Mouse (Mus musculus) limb, embryonic 10.5 days (tissue): ENCODE data around the gene Fam189b. TPM values are rescaled to one million over a fixed set of nuclear protein-coding genes. Genes with fewer than 3 reads are reported as not detected.
"Not testable (repeated sequence)": the region's sequence is repeated elsewhere in the genome, so short reads cannot be mapped to it uniquely, and the experiment has no call there.

Experiments used
- DNase-seq: peaks from one replicate; pipeline ENCODE4 v3.0.0-alpha.2; 2017; ENCODE audit warnings: low spot score
- H3K27ac ChIP-seq: fragments of 300-500 bp; sonication (generic); 2 replicates; pipeline ENCODE4 v1.5.1; 2016; ENCODE audit warnings: mild to moderate bottlenecking
- H3K27me3 ChIP-seq: fragments of 300-500 bp; sonication (generic); 2 replicates; pipeline ENCODE4 v1.6.1; 2016; ENCODE audit warnings: low read depth, mild to moderate bottlenecking; ENCODE audit not compliant: poor library complexity, severe bottlenecking
- H3K36me3 ChIP-seq: fragments of 300-500 bp; sonication (generic); 2 replicates; pipeline ENCODE4 v1.6.1; 2016; ENCODE audit warnings: mild to moderate bottlenecking, moderate library complexity
- H3K4me1 ChIP-seq: fragments of 300-500 bp; sonication (generic); 2 replicates; pipeline ENCODE4 v1.6.1; 2016
- H3K4me3 ChIP-seq: fragments of 300-500 bp; sonication (generic); 2 replicates; pipeline ENCODE4 v1.5.1; 2016; ENCODE audit warnings: mild to moderate bottlenecking, moderate library complexity
- H3K9me3 ChIP-seq: fragments of 300-500 bp; sonication (generic); replicated peaks from 2 replicates; pipeline ENCODE4 v1.6.1; 2016; ENCODE audit warnings: mild to moderate bottlenecking
- WGBS: fragments of 180-500 bp; shearing (Covaris S2); methylation state at CpG from one replicate; pipeline ENCODE4 v1.1.7; 2016; 5-methylcytosine and 5-hydroxymethylcytosine counted together
- polyA plus RNA-seq: library from polyadenylated mRNA; unstranded; fragments of >200 nt; fragmentation: Nextera tagmentation; extraction: Ambion mirVana; gene quantifications from 2 replicates; pipeline ENCODE4 v1.2.1, GENCODE M21; 2016

Gene Fam189b
- polyA plus RNA-seq, 1 experiment from 2014 or later, result 35.0 TPM

DNA sequence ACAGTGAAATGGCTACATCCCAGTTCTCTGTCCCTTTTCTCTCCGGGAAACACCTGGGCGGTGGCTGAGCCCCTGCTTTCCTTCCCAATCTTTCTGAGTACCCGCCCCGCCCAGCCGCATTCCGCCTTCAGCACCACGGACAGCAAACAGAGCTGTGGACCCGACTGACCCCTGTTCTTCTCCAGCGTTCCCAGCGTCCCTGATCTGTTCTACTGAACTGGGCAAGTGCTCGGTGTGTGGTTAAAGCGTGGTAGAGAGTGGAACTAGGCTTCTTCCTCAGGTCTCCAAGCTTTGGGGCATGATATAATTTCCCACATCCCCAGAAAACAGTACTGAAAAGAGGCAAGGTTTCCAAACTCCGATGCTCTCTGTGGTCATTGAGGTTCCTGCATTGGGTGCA lies 23.7 kb upstream of the Fam189b start:
- peak; percentile 90 for DNase-seq
- no peaks in the 10 kb centered on the region for H3K9me3 ChIP-seq
- H3K36me3 ChIP-seq, result no peaks in the 10 kb centered on the region
- H3K27ac ChIP-seq, result no peak overlapping the region
- H3K4me3 ChIP-seq, result peak overlapping the region; percentile 67
- peaks cover 35% of the 10 kb centered on the region for H3K27me3 ChIP-seq
- peaks cover 20% of the 10 kb centered on the region for H3K4me1 ChIP-seq
- WGBS, result 1% methylated on average over 13 of the region's 13 CpGs

DNA sequence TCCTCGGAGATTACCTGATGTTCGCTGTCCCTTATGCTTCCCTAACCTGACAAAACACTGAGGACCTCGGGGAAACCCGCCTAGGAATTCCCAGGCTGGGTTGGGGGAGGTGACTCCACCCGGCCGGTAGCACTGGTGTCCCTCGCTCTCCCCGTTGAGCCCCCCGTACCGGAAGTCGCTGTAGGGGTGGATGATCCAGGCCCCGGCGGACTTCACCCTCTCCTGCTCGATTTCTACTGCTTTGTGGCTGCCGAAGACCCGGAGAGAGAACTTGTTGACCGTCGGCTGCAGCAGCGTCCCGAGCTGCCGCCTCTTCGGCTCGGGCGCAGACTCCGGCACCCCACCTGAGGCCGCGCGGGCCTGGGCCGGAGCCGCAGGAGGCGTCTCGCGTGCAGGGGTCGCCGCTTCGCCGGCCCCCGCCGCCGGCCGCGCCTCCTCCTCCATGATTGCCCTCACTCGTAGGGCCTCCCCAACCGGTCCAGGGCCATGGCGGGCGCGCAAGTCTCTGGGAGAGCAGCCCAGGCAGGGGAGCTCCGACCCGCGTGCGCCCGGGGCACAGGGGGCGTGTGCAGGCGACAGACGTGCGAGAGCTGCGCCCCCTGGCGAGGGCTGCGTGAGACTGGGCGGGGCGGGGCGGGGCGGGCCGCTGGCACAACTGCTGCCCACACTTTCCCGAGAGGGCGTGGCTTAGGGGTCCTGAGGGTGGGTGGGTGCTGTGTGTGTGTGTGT lies 23.2 kb upstream of the Fam189b start, which contains the start of gene Hcn3:
Hcn3 (minus strand) TSS at position 581 of the 729 bp plus-strand sequence.
- H3K27ac ChIP-seq, result 0 out of 2 replicates have a peak within 1 kb of the TSS, but pooled peaks have one; percentile 47
- no peaks in the 10 kb centered on the region for H3K9me3 ChIP-seq
- peaks cover 3% of the 10 kb centered on the region; the same call in 1 of the 2 replicates for H3K36me3 ChIP-seq
- H3K4me1 ChIP-seq, result peaks cover 21% of the 10 kb centered on the region
- peak; percentile 84 for DNase-seq
- peaks cover 35% of the 10 kb centered on the region for H3K27me3 ChIP-seq
- peak within 1 kb of the TSS; percentile 67 for H3K4me3 ChIP-seq
- WGBS, result under 1% methylated on average over 66 of the region's 66 CpGs

DNA sequence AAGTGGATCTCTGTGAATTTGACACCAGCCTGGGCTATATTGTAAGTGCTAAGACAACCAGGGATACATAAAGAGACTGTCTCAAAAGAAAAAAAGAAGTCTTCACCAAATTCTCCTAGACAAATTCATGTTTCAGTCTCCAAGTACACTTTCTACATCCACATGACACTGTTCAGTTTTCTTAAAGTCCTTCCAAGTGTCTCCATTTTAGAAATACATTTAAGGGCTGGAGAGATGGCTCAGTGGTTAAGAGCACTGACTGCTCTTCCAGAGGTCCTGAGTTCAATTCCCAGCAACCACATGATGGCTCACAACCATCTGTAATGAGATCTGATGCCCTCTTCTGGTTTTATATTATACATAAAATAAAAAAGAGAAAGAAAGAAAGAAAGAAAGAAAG lies 21.7 kb upstream of the Fam189b start:
- not testable (repeated sequence) for DNase-seq, H3K27ac ChIP-seq, H3K9me3 ChIP-seq, H3K36me3 ChIP-seq, H3K4me3 ChIP-seq
- peaks cover 30% of the 10 kb centered on the region for H3K4me1 ChIP-seq
- peaks cover 29% of the 10 kb centered on the region for H3K27me3 ChIP-seq

DNA sequence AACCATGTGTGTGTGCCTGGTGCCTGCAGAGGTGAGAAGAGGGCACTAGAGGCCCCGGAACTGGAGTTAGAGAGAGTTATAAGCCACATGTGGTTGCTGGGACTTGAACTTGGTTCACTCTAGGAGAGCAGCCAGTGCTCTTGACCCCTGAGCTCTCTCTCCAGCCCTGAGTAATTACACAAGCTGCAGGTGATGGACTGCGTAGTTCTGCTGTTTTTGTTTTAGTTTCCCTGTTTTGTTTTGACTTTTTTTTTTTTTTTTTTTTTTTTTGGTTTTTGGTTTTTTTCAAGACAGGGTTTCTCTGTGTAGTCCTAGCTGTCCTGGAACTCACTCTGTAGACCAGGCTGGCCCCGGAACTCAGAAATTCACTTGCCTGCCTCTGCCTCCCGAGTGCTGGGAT lies 21.2 kb upstream of the Fam189b start:
- H3K27ac ChIP-seq, result no peak overlapping the region
- no peak for DNase-seq
- 81% methylated on average over 4 of the region's 4 CpGs for WGBS
- peaks cover 35% of the 10 kb centered on the region for H3K4me1 ChIP-seq
- peaks cover 12% of the 10 kb centered on the region for H3K36me3 ChIP-seq
- H3K4me3 ChIP-seq, result no peak overlapping the region
- H3K27me3 ChIP-seq, result peaks cover 29% of the 10 kb centered on the region
- H3K9me3 ChIP-seq, result no peaks in the 10 kb centered on the region

DNA sequence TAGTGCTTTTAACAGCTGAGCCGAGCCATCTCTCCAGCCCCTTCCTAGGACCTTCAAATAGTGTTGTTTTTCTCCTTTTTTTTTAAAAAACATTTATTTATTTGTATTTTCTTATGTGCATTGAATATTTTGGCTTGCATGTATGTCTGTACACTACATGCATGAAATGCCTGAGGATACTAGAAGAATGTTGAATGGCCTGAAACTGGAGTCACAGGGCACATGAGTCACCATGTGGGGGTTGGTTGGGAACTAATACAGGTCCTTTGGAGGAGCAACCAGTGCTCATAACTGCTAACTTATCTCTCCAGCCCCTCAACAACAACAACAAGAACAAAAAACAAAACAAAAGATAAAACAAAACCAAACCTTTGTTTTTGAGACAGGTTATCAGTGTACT lies 19.8 kb upstream of the Fam189b start:
- DNase-seq, result no peak
- Histone ChIP-seq H3K27me3 (peaks cover 18% of the 10 kb centered on the region), H3K4me1 (peaks cover 39% of the 10 kb centered on the region), H3K27ac (no peak overlapping the region), H3K4me3 (no peak overlapping the region), H3K9me3 (no peaks in the 10 kb centered on the region), H3K36me3 (peaks cover 25% of the 10 kb centered on the region)
- WGBS, result 75% methylated on average over 1 of the region's 1 CpGs

DNA sequence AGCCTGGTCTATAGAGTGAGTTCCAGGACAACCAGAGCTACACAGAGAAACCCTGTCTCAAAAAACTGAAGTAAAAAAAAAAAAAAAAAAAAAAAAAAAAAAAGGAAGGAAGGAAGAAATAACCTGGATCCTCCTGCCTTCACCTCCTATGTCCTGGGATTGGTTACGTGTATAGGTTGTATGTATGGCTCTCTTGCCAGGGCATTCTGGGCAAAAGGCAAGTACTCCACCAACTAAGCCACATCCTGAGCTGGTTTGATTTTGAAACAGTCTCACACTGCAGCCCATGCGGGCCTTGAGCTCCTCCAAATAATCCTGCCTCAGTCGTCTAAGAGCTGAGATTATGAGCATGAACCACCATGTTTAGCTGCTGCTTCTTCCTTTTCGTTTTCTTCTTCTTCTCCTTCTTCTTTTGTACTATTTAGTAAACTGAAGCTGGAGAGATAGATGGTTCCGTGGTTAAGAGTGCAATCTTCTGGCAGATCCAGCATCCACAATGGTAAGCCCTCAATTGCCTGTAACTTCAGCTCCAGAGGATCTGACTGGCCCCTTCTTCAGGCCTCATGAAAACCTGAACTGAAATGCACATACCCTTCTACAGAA lies 19.2 kb upstream of the Fam189b start:
- peaks cover 11% of the 10 kb centered on the region for H3K27me3 ChIP-seq
- WGBS, result 81% methylated on average over 5 of the region's 5 CpGs
- H3K4me1 ChIP-seq, result peaks cover 39% of the 10 kb centered on the region
- no peaks in the 10 kb centered on the region for H3K9me3 ChIP-seq
- H3K4me3 ChIP-seq, result peak overlapping the region; percentile 93
- no peak for DNase-seq
- H3K36me3 ChIP-seq, result peaks cover 31% of the 10 kb centered on the region
- H3K27ac ChIP-seq, result peak overlapping the region; percentile 99; the same call in 1 of the 2 replicates

DNA sequence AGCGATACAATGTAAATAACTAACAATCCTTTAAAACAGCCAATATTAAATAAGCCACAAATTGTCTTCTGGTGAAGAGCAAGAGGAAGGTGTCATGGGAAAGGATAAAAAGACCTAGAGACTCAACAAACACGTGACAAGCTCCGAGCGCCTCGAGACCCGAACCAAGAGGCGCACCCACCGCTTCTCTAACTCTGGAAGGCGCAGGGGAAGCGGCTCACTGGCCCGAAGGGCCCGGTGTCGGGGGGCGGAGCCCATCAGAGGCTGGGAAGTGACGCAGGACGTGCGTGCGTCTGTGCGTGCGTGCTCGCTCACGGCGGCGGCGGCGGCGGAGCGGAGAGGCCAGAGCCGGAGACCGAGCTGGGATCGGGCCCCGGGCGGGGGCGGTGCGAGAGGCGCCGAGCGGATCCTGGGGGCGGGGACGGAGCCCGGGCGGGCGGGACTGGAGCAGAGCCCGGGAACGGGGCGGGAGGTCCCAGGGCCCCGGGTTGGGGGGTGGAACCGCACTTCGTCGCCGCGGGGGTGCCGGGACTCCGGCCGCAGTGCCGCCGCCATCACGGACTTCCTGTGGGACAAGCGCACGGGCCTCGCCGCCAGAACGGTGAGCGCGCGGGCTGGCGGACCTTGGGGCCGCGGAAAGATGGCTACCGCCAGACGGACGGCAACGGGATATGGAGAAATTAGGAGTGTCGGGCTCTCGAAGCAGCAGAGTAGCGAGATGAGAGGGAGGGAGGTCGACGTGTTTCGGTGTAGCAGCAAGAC lies 18.3 kb upstream of the Fam189b start, which contains the start of gene Clk2:
Clk2 (plus strand) TSS at position 290 of the 762 bp plus-strand sequence.
- Histone ChIP-seq H3K27me3 (peaks cover 2% of the 10 kb centered on the region), H3K4me3 (peak within 1 kb of the TSS; percentile 93), H3K4me1 (peaks cover 32% of the 10 kb centered on the region), H3K27ac (peak within 1 kb of the TSS; percentile 99), H3K36me3 (peaks cover 41% of the 10 kb centered on the region), H3K9me3 (no peaks in the 10 kb centered on the region)
- DNase-seq, result peak; percentile 98
- WGBS, result 1% methylated on average over 66 of the region's 79 CpGs

DNA sequence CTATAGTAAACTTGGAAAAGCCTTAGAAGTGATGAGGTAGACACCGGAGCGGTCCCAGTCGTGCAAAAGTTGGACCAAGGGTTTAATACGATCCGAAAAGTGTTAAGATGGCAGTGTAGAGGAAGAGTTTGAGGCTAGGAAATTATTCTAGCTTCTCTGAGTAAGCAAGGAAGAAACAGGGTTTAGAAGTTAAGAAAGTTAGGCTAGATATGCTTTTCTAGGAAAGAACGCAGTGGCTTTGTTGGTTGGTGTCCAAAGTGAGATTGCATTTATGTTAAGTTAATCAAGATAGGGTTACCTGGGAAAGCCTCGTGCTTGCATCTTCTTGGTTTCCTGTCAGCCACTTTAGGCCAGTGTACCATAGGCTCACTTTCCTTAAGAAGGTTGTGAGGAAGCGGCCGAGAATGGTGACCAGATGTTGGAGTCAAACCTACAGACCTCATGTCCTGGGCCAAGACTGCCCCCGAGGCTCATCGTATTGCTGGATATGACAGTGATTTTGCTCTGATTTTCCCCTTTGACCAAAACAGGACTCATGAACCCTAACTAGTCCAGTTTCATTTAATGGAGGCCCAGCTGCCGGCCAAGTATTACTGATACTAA lies 17.6 kb upstream of the Fam189b start:
- Histone ChIP-seq H3K4me1 (peaks cover 25% of the 10 kb centered on the region), H3K27ac (peak overlapping the region; percentile 99), H3K27me3 (no peaks in the 10 kb centered on the region), H3K9me3 (no peaks in the 10 kb centered on the region), H3K36me3 (peaks cover 48% of the 10 kb centered on the region), H3K4me3 (peak overlapping the region; percentile 93)
- DNase-seq, result peak; percentile 30
- 22% methylated on average over 12 of the region's 12 CpGs for WGBS

DNA sequence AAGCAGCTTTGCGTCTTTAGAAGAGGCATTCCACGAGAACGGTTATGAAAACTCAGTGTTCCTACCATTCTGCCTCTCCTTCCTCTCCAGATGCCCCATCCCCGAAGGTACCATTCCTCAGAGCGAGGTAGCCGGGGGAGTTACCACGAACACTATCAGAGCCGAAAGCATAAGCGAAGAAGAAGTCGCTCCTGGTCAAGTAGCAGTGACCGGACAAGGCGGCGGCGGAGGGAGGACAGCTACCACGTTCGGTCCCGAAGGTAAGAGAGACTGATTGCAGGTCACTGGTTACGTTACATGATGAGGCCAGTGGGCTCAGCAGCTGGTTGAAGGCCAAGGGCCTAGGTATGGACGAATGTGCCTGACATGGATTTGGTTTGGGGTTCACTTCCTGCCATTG lies 16.0 kb upstream of the Fam189b start:
- H3K27me3 ChIP-seq, result no peaks in the 10 kb centered on the region
- H3K36me3 ChIP-seq, result peaks cover 62% of the 10 kb centered on the region
- 0 out of 2 replicates have a peak overlapping the region, but pooled peaks have one; percentile 13 for H3K4me3 ChIP-seq
- DNase-seq, result peak; percentile 26
- H3K9me3 ChIP-seq, result no peaks in the 10 kb centered on the region
- peaks cover 25% of the 10 kb centered on the region for H3K4me1 ChIP-seq
- 96% methylated on average over 19 of the region's 19 CpGs for WGBS
- no peak overlapping the region for H3K27ac ChIP-seq

DNA sequence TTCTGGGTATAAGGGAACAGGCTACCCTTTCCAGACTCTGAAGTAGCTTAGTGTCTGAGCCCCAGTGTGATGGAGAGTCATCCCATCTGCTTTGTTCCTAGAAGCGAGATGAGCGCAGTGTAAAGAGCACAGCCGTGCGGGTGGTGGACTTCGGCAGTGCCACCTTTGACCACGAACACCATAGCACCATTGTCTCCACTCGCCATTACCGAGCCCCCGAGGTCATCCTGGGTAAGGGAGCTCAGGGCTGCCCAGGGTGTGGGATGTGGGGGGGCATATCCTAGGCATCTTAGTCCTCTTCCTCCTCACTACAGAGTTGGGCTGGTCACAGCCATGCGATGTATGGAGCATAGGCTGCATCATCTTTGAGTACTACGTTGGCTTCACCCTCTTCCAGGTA lies 8.1 kb upstream of the Fam189b start:
- Histone ChIP-seq H3K27me3 (no peaks in the 10 kb centered on the region), H3K36me3 (peaks cover 79% of the 10 kb centered on the region), H3K9me3 (no peaks in the 10 kb centered on the region), H3K27ac (no peak overlapping the region), H3K4me3 (no peak overlapping the region), H3K4me1 (peaks cover 17% of the 10 kb centered on the region)
- DNase-seq, result no peak
- 96% methylated on average over 11 of the region's 11 CpGs for WGBS

DNA sequence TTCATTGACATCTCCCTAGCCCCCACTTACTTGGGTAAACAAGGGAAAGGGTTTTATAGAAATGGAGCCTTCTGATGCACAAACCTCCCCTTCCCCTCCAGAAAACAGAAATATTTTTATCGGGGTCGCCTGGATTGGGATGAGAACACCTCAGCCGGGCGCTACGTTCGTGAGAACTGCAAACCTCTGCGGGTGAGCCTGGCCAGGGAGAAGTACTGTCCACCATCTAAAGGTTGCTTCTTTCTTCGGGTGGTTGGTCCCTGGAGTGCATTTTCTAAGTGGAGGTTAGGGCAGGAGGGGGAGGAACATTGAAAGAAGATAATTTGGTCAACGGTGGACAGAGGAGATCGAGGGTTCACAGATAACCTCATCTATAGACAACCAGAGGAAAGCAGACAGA lies 7.4 kb upstream of the Fam189b start:
- Histone ChIP-seq H3K36me3 (peaks cover 79% of the 10 kb centered on the region), H3K27ac (no peak overlapping the region), H3K4me1 (peaks cover 17% of the 10 kb centered on the region), H3K4me3 (no peak overlapping the region), H3K27me3 (no peaks in the 10 kb centered on the region), H3K9me3 (no peaks in the 10 kb centered on the region)
- DNase-seq, result no peak
- 93% methylated on average over 10 of the region's 10 CpGs for WGBS

DNA sequence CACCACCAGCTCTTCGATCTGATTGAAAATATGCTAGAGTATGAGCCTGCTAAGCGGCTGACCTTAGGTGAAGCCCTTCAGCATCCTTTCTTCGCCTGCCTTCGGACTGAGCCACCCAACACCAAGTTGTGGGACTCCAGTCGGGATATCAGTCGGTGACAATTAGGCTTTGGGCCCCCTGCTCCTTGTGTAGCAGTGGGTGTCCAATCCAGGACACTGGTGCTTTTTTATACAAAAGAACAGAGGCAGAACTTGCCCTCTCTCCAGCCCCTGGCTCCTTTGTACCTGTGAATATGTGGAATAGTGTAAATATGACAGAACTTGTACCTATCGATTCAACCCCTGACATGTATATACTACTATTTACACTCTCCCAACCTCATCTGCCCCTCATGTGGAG lies 6.5 kb upstream of the Fam189b start:
- H3K9me3 ChIP-seq, result no peaks in the 10 kb centered on the region
- H3K4me3 ChIP-seq, result 0 out of 2 replicates have a peak overlapping the region, but pooled peaks have one; percentile 75
- H3K36me3 ChIP-seq, result peaks cover 80% of the 10 kb centered on the region
- H3K27ac ChIP-seq, result no peak overlapping the region
- WGBS, result 85% methylated on average over 7 of the region's 7 CpGs
- no peak for DNase-seq
- peaks cover 17% of the 10 kb centered on the region for H3K4me1 ChIP-seq
- no peaks in the 10 kb centered on the region for H3K27me3 ChIP-seq
